Mouse (Mus musculus): ENCODE data around the gene Rnf111. TPM values are rescaled to one million over a fixed set of nuclear protein-coding genes. Genes with fewer than 3 reads are reported as not detected.

The Rnf111 gene
- polyA plus RNA-seq, 1 experiment from 2014 or later: 13.1 TPM

DNA sequence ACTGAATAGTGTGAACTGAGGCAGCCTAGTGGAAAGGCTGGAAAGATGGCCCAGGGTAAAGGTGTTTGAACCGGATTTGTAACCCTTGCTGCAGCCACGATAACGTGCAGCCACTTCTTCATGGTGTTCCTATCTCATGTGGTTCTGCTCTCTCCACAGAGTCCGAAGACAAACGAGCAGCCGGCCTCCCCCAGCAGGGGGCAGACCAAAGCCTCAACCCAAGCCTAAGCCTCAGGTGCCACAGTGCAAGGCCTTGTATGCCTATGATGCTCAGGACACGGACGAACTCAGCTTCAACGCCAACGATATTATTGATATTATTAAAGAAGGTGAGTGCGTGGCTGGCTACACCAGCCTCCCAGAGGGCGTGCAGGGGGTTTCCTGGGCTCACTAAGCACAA is 107.9 kb downstream of the Rnf111 start:
- TF ChIP-seq CTCF (IDR thresholded peaks at IDR 0.05; ENCODE audit: low read depth): peak; percentile 57
- H3K9me3 ChIP-seq (ENCODE audit: control insufficient read depth): no peaks in the 10 kb centered on the region
- WGBS: 85% methylated on average over 12 of the region's 12 CpGs
- ATAC-seq: no peak
- H3K4me2 ChIP-seq (replicated peaks; ENCODE audit: low read depth): no peak overlapping the region
- no peaks in the 10 kb centered on the region for H3K27me3 ChIP-seq (replicated peaks; ENCODE audit: control insufficient read depth, insufficient read depth, low read length)
- no peak overlapping the region for H3K9ac ChIP-seq (ENCODE audit: low read depth, low read length)
- H3K4me3 ChIP-seq (ENCODE audit: low read depth, low read length): no peak overlapping the region
- H3K27ac ChIP-seq (ENCODE audit: low read depth, low read length): no peak overlapping the region
- peaks cover 58% of the 10 kb centered on the region for H3K36me3 ChIP-seq (ENCODE audit: control insufficient read depth, insufficient read depth)
- H3K4me1 ChIP-seq (replicated peaks; ENCODE audit: control insufficient read depth, insufficient read depth, low read length): no peaks in the 10 kb centered on the region

DNA sequence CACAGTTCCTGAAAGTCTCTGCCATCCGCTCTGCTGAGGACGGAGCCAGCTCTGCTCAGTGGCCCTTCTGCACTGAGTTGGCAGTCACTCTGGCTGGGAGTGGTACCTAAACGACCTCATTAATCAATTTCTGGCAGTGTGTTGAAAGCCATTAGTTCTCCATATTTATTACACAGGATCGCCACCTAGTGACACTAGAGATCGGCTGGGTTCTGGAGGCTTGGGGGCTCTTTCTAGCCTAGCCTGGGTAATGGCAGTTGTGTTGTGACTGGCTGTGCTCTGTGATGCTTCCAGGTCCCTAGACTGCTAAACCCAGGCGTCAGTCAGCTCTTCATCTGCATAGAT is 111.0 kb downstream of the Rnf111 start:
- Histone ChIP-seq H3K27ac (ENCODE audit: low read depth, low read length) (no peak overlapping the region), H3K4me1 (replicated peaks; ENCODE audit: control insufficient read depth, insufficient read depth, low read length) (no peaks in the 10 kb centered on the region), H3K9me3 (ENCODE audit: control insufficient read depth) (no peaks in the 10 kb centered on the region), H3K36me3 (ENCODE audit: control insufficient read depth, insufficient read depth) (peaks cover 44% of the 10 kb centered on the region), H3K9ac (ENCODE audit: low read depth, low read length) (no peak overlapping the region), H3K4me3 (ENCODE audit: low read depth, low read length) (no peak overlapping the region), H3K27me3 (replicated peaks; ENCODE audit: control insufficient read depth, insufficient read depth, low read length) (no peaks in the 10 kb centered on the region), H3K4me2 (replicated peaks; ENCODE audit: low read depth) (no peak overlapping the region)
- TF ChIP-seq CTCF (IDR thresholded peaks at IDR 0.05; ENCODE audit: low read depth): peak; percentile 70
- no peak for ATAC-seq
- 12% methylated on average over 6 of the region's 6 CpGs for WGBS

GRCm38 (mm10) chr9:70391660-70392562 is 111.6 kb downstream of the Rnf111 start:
- Histone ChIP-seq H3K36me3 (ENCODE audit: control insufficient read depth, insufficient read depth) (peaks cover 45% of the 10 kb centered on the region), H3K4me1 (replicated peaks; ENCODE audit: control insufficient read depth, insufficient read depth, low read length) (no peaks in the 10 kb centered on the region), H3K4me3 (ENCODE audit: low read depth, low read length) (no peak overlapping the region), H3K9me3 (ENCODE audit: control insufficient read depth) (no peaks in the 10 kb centered on the region), H3K27me3 (replicated peaks; ENCODE audit: control insufficient read depth, insufficient read depth, low read length) (no peaks in the 10 kb centered on the region), H3K9ac (ENCODE audit: low read depth, low read length) (no peak overlapping the region), H3K4me2 (replicated peaks; ENCODE audit: low read depth) (no peak overlapping the region), H3K27ac (ENCODE audit: low read depth, low read length) (no peak overlapping the region)
- 72% methylated on average over 12 of the region's 12 CpGs for WGBS
- ATAC-seq: no peak
- no peak for TF ChIP-seq CTCF (IDR thresholded peaks at IDR 0.05; ENCODE audit: low read depth)

- Histone ChIP-seq H3K4me1 (replicated peaks; ENCODE audit: control insufficient read depth, insufficient read depth, low read length) (no peaks in the 10 kb centered on the region), H3K9ac (ENCODE audit: low read depth, low read length) (no peak overlapping the region), H3K27me3 (replicated peaks; ENCODE audit: control insufficient read depth, insufficient read depth, low read length) (no peaks in the 10 kb centered on the region), H3K36me3 (ENCODE audit: control insufficient read depth, insufficient read depth) (peaks cover 46% of the 10 kb centered on the region), H3K4me2 (replicated peaks; ENCODE audit: low read depth) (no peak overlapping the region), H3K4me3 (ENCODE audit: low read depth, low read length) (no peak overlapping the region), H3K9me3 (ENCODE audit: control insufficient read depth) (no peaks in the 10 kb centered on the region), H3K27ac (ENCODE audit: low read depth, low read length) (no peak overlapping the region)
- no peak for TF ChIP-seq CTCF (IDR thresholded peaks at IDR 0.05; ENCODE audit: low read depth)
- no peak for ATAC-seq
- WGBS: 88% methylated on average over 5 of the region's 5 CpGs
Measured at GRCm38 (mm10) chr9:70391042-70391441, 112.5 kb downstream of the Rnf111 start.

GRCm38 (mm10) chr9:70389548-70389947 is 114.0 kb downstream of the Rnf111 start:
- no peaks in the 10 kb centered on the region for H3K4me1 ChIP-seq (replicated peaks; ENCODE audit: control insufficient read depth, insufficient read depth, low read length)
- H3K9ac ChIP-seq (ENCODE audit: low read depth, low read length): no peak overlapping the region
- no peak for TF ChIP-seq CTCF (IDR thresholded peaks at IDR 0.05; ENCODE audit: low read depth)
- 77% methylated on average over 3 of the region's 3 CpGs for WGBS
- no peaks in the 10 kb centered on the region for H3K9me3 ChIP-seq (ENCODE audit: control insufficient read depth)
- peaks cover 44% of the 10 kb centered on the region for H3K36me3 ChIP-seq (ENCODE audit: control insufficient read depth, insufficient read depth)
- H3K27ac ChIP-seq (ENCODE audit: low read depth, low read length): no peak overlapping the region
- no peak overlapping the region for H3K4me2 ChIP-seq (replicated peaks; ENCODE audit: low read depth)
- no peak for ATAC-seq
- no peaks in the 10 kb centered on the region for H3K27me3 ChIP-seq (replicated peaks; ENCODE audit: control insufficient read depth, insufficient read depth, low read length)
- H3K4me3 ChIP-seq (ENCODE audit: low read depth, low read length): no peak overlapping the region

DNA sequence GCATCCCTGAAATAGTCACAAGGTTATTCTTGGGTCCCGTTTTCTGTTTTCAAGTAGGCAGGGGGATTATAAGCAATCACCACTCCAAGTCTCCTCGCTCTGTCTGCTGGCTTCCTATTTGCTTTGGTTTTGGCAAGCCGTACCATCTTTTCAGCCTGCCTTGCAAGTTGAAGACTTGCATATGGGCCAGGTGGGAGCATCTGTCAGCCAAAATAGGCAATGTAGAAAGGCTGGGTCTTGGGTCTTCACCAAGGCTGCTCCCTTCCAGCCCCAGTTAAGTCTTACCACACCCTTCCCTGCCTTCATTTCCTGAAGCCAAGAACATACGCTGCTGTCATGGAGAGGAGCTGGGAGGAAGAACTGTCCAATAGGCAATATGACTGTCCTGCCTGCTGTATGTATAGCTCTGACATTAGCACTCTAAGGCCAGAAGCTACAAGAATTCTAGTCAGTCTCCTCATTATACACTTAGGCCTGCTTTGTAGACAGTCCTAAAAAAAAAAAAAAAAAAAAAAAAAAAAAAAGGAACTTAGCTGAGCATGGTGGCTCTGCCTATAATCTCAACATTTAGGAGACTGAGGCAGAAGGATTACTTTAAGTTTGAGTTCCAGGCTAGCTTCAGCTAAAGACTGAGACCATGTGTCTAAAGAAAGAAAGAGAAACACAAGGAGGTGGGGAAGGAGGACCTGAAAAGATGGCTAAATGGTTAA is 116.0 kb downstream of the Rnf111 start:
- WGBS: 74% methylated on average over 4 of the region's 4 CpGs
- Histone ChIP-seq H3K4me2 (replicated peaks; ENCODE audit: low read depth) (no peak overlapping the region), H3K4me1 (replicated peaks; ENCODE audit: control insufficient read depth, insufficient read depth, low read length) (no peaks in the 10 kb centered on the region), H3K4me3 (ENCODE audit: low read depth, low read length) (no peak overlapping the region), H3K9ac (ENCODE audit: low read depth, low read length) (no peak overlapping the region), H3K27me3 (replicated peaks; ENCODE audit: control insufficient read depth, insufficient read depth, low read length) (no peaks in the 10 kb centered on the region), H3K27ac (ENCODE audit: low read depth, low read length) (no peak overlapping the region), H3K36me3 (ENCODE audit: control insufficient read depth, insufficient read depth) (peaks cover 53% of the 10 kb centered on the region), H3K9me3 (ENCODE audit: control insufficient read depth) (no peaks in the 10 kb centered on the region)
- no peak for ATAC-seq
- TF ChIP-seq CTCF (IDR thresholded peaks at IDR 0.05; ENCODE audit: low read depth): no peak

All from intestine, postnatal 0 days (tissue).